Mouse (Mus musculus): ENCODE data around the gene Mybphl.

DNA sequence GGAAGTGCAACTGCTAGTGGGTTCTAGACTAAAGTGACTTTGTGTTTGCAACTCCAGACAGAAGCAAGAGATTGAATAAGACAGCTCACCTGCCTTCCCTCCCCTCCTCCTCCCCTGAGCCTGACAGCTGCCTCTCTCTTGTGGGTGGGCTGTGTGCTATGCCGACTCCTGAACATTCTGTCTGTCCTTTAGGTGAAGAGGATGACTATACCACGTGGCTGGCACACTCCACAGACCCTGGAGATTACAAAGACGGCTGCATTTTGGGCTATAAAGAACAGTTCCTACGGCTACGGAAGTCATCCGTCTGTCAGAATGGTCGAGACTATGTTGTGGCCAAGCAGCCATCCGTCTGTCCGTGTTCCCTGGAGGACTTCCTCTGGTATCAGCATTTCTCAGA, 16.3 kb upstream of the Mybphl start:
- TF ChIP-seq ZC3H11A (IDR thresholded peaks at IDR 0.05; ENCODE audit: borderline replicate concordance, low read depth, low read length) (no peak), MAFK (IDR thresholded peaks at IDR 0.05; ENCODE audit: insufficient read depth, low read depth, low read length) (no peak), HCFC1 (IDR thresholded peaks at IDR 0.05; ENCODE audit: borderline replicate concordance, insufficient read depth, low read length) (no peak), CHD2 (IDR thresholded peaks at IDR 0.05; ENCODE audit: low read depth, low read length) (no peak)
